In the genomic region with DNA sequence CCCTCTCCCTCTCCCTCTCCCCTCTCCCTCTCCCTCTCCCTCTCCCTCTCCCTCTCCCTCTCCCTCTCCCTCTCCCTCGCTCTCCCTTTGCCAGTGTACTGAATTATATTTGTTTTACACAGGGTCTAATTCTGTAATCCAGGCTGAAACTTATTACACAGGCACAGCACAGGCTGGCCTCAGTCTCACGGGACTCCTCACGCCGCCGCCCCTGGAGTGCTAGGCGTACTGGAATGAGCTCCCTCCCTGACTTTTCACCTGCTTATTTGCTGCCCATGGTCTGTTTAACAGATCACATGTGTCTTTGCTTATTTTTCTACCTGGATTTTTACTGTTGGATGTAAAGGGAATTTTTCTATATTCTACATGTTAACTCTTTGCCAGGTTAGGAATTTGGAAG, we compare ENCODE assay signal across 19 mouse cellular contexts. TPM values are rescaled to one million over a fixed set of nuclear protein-coding genes. Genes with fewer than 3 reads are reported as not detected.
DNase-seq lines count a peak whose midpoint lies in the region; ATAC-seq lines count a peak whose summit lies in the region.
"Had no signal": no experiment of that assay in that cellular context is flagged by ENCODE, and none has a peak within 500 bp of the region (broad histone marks: within the 10 kb centered on the region; RNA-seq: fewer than 3 reads in every experiment).

No protein-coding gene starts in this region.

- H3K27me3 ChIP-seq in limb, embryonic 11.5 days (ENCODE audit: control insufficient read depth, insufficient read depth, low read length) = no peaks in the 10 kb centered on the region
- no peaks in the 10 kb centered on the region for H3K27me3 ChIP-seq in limb, embryonic 10.5 days (ENCODE audit: low read depth, poor library complexity, severe bottlenecking)
- no peaks in the 10 kb centered on the region for H3K27me3 ChIP-seq in limb, embryonic 15.5 days
- H3K27me3 ChIP-seq in hindbrain, embryonic 13.5 days = no peaks in the 10 kb centered on the region
- H3K27me3 ChIP-seq: forebrain, embryonic 13.5 days; heart, embryonic 12.5 days; hindbrain, embryonic 15.5 days had no signal

- no peaks in the 10 kb centered on the region for H3K9me3 ChIP-seq in limb, embryonic 11.5 days (ENCODE audit: control insufficient read depth, low read length)
- H3K9me3 ChIP-seq in limb, embryonic 10.5 days (replicated peaks) = no peaks in the 10 kb centered on the region
- H3K9me3 ChIP-seq in limb, embryonic 15.5 days = no peaks in the 10 kb centered on the region
- H3K9me3 ChIP-seq in hindbrain, embryonic 13.5 days = no peaks in the 10 kb centered on the region
- H3K9me3 ChIP-seq: forebrain, embryonic 13.5 days; G1E; heart, embryonic 12.5 days; hindbrain, embryonic 10.5 days; hindbrain, embryonic 15.5 days had no signal

- H3K4me2 ChIP-seq in limb, embryonic 11.5 days (ENCODE audit: low read depth, severe bottlenecking) = no peak overlapping the region
- H3K4me2 ChIP-seq in limb, embryonic 15.5 days = no peak overlapping the region
- no peak overlapping the region for H3K4me2 ChIP-seq in hindbrain, embryonic 13.5 days
- H3K4me2 ChIP-seq: forebrain, embryonic 13.5 days; heart, embryonic 12.5 days; hindbrain, embryonic 15.5 days had no signal

- peak; percentile 29 for DNase-seq in embryo, embryonic 11 days
- no peak for DNase-seq in embryo, embryonic 10 days (ENCODE audit: low spot score)
- peak; percentile 32 for DNase-seq in limb, embryonic 11.5 days (ENCODE audit: low spot score)
- DNase-seq in limb, embryonic 10.5 days (ENCODE audit: low spot score) = no peak
- peak; percentile 20 for DNase-seq in forelimb bud, embryonic 11.5 days (ENCODE audit: low read depth, low spot score)
- no peak for DNase-seq in layer of hippocampus, postnatal 10 days (ENCODE audit: low spot score in 2 of 2)
- DNase-seq: cerebellum, adult 18-20 months; cerebellum, adult 9-11 months; cerebellum, postnatal 36 days; forebrain, postnatal 0 days; heart, adult 2 months had no signal

- H3K4me3 ChIP-seq in limb, embryonic 11.5 days (ENCODE audit: low read depth, low read length) = no peak overlapping the region
- H3K4me3 ChIP-seq in limb, embryonic 10.5 days = no peak overlapping the region
- no peak overlapping the region for H3K4me3 ChIP-seq in limb, embryonic 15.5 days
- no peak overlapping the region for H3K4me3 ChIP-seq in hindbrain, embryonic 13.5 days
- H3K4me3 ChIP-seq: forebrain, embryonic 13.5 days; heart, adult 2 months; heart, embryonic 12.5 days; hindbrain, embryonic 10.5 days; hindbrain, embryonic 15.5 days had no signal

- H3K4me1 ChIP-seq in limb, embryonic 11.5 days (ENCODE audit: control insufficient read depth, insufficient read depth, low read length) = no peaks in the 10 kb centered on the region
- no peaks in the 10 kb centered on the region for H3K4me1 ChIP-seq in limb, embryonic 10.5 days
- 0 out of 2 replicates have a peak, but pooled peaks cover 5% of the 10 kb centered on the region for H3K4me1 ChIP-seq in limb, embryonic 15.5 days
- H3K4me1 ChIP-seq in hindbrain, embryonic 13.5 days (replicated peaks) = no peaks in the 10 kb centered on the region
- H3K4me1 ChIP-seq: forebrain, embryonic 13.5 days; heart, embryonic 12.5 days; hindbrain, embryonic 10.5 days; hindbrain, embryonic 15.5 days had no signal

- H3K36me3 ChIP-seq in limb, embryonic 11.5 days (ENCODE audit: control insufficient read depth, insufficient read depth, low read length) = no peaks in the 10 kb centered on the region
- no peaks in the 10 kb centered on the region for H3K36me3 ChIP-seq in limb, embryonic 10.5 days
- no peaks in the 10 kb centered on the region for H3K36me3 ChIP-seq in limb, embryonic 15.5 days
- H3K36me3 ChIP-seq in hindbrain, embryonic 13.5 days = no peaks in the 10 kb centered on the region
- H3K36me3 ChIP-seq: G1E; heart, embryonic 12.5 days; hindbrain, embryonic 10.5 days; hindbrain, embryonic 15.5 days had no signal

- no peak for ATAC-seq in limb, embryonic 11.5 days (ENCODE audit: insufficient number of reproducible peaks, low FRiP score, low TSS enrichment, low read depth)
- peak; percentile 58; the same call in 1 of the 2 replicates for ATAC-seq in limb, embryonic 15.5 days (ENCODE audit: insufficient number of reproducible peaks, low FRiP score, low TSS enrichment, low read depth)
- ATAC-seq in hindbrain, embryonic 13.5 days (ENCODE audit: low FRiP score) = no peak
- ATAC-seq: forebrain, embryonic 13.5 days; forebrain, postnatal 0 days; intestine, embryonic 16.5 days had no signal

- WGBS in limb, embryonic 11.5 days = 28% methylated on average over 5 of the region's 6 CpGs
- 44% methylated on average over 5 of the region's 6 CpGs for WGBS in limb, embryonic 10.5 days
- 19% methylated on average over 5 of the region's 6 CpGs for WGBS in limb, embryonic 15.5 days
- WGBS in hindbrain, embryonic 13.5 days = 38% methylated on average over 5 of the region's 6 CpGs

- no peak overlapping the region for H3K27ac ChIP-seq in limb, embryonic 11.5 days (replicated peaks; ENCODE audit: low read depth, low read length)
- H3K27ac ChIP-seq in limb, embryonic 10.5 days = no peak overlapping the region
- H3K27ac ChIP-seq in limb, embryonic 15.5 days = no peak overlapping the region
- H3K27ac ChIP-seq in hindbrain, embryonic 13.5 days = no peak overlapping the region
- H3K27ac ChIP-seq: forebrain, embryonic 13.5 days; heart, adult 2 months; hindbrain, embryonic 10.5 days; hindbrain, embryonic 15.5 days had no signal

- H3K9ac ChIP-seq in limb, embryonic 11.5 days (ENCODE audit: low read length) = no peak overlapping the region
- no peak overlapping the region for H3K9ac ChIP-seq in limb, embryonic 15.5 days
- no peak overlapping the region for H3K9ac ChIP-seq in hindbrain, embryonic 13.5 days
- H3K9ac ChIP-seq: forebrain, embryonic 13.5 days; forebrain, postnatal 0 days; heart, embryonic 12.5 days; hindbrain, embryonic 15.5 days had no signal

RNA-seq across cellular contexts. Expression of a gene that starts 28.2 kb away (rescaled TPM):
- 19.2 and 19.5 TPM in 2 replicates for polyA plus RNA-seq in limb, embryonic 11.5 days (2014; fragmentation: Nextera tagmentation; extraction: Ambion mirVana)
- polyA plus RNA-seq in limb, embryonic 10.5 days (2016; fragmentation: Nextera tagmentation; extraction: Ambion mirVana) = 16.5 and 17.8 TPM in 2 replicates
- 18.1 and 18.4 TPM in 2 replicates for polyA plus RNA-seq in limb, embryonic 15.5 days (2015; fragmentation: Nextera tagmentation; extraction: Ambion mirVana)
- total RNA-seq in layer of hippocampus, postnatal 10 days (2021) = 10 to 100 TPM; 10.2 to 10.9 TPM
- 18.4 and 18.9 TPM in 2 replicates for polyA plus RNA-seq in hindbrain, embryonic 13.5 days (2015; fragmentation: Nextera tagmentation; extraction: Ambion mirVana)

RNA-seq across cellular contexts. Expression of a gene that starts 41.0 kb away (rescaled TPM):
- 20.1 and 20.6 TPM in 2 replicates for polyA plus RNA-seq in limb, embryonic 11.5 days (2014; fragmentation: Nextera tagmentation; extraction: Ambion mirVana)
- polyA plus RNA-seq in limb, embryonic 10.5 days (2016; fragmentation: Nextera tagmentation; extraction: Ambion mirVana) = 11.6 and 11.7 TPM in 2 replicates
- 9.4 and 11.0 TPM in 2 replicates for polyA plus RNA-seq in limb, embryonic 15.5 days (2015; fragmentation: Nextera tagmentation; extraction: Ambion mirVana)
- 100 to 1,000 TPM; 149 to 165 TPM for total RNA-seq in layer of hippocampus, postnatal 10 days (2021)
- polyA plus RNA-seq in hindbrain, embryonic 13.5 days (2015; fragmentation: Nextera tagmentation; extraction: Ambion mirVana) = 28.2 TPM in 2 replicates

Comparison
In these comparisons a context has a peak if more than half of its experiments do, and no peak if none do; other contexts are left out.
1. DNase-seq: peak in embryo, embryonic 11 days (single experiment), limb, embryonic 11.5 days (single experiment) and forelimb bud, embryonic 11.5 days (single experiment); none in embryo, embryonic 10 days (single experiment), limb, embryonic 10.5 days (single experiment) and layer of hippocampus, postnatal 10 days (0 of 2).